Mouse (Mus musculus) E14TG2a.4 (cell line): ENCODE measurements around the gene Espnl.

Source experiments
- H3K27me3 ChIP-seq: 2 replicates; pipeline ENCODE4 v1.6.1; 2014; ENCODE audit warnings: low read length, control low read depth; ENCODE audit not compliant: insufficient read depth
- H3K36me3 ChIP-seq: 2 replicates; pipeline ENCODE4 v1.6.1; 2014; ENCODE audit warnings: low read length, control low read depth; ENCODE audit not compliant: insufficient read depth
- H3K4me1 ChIP-seq: replicated peaks from 2 replicates; pipeline ENCODE4 v1.6.1; 2014; ENCODE audit warnings: low read depth, low read length, control low read depth
- H3K4me3 ChIP-seq: replicated peaks from 2 replicates; pipeline ENCODE4 v1.5.1; 2014; ENCODE audit warnings: mild to moderate bottlenecking, low read length
- H3K9me3 ChIP-seq: 2 replicates; pipeline ENCODE4 v1.6.1; 2014; ENCODE audit warnings: low read length, control low read depth
- CTCF ChIP-seq: conservative IDR thresholded peaks from 2 replicates; pipeline ENCODE4 v1.5.1; 2014; ENCODE audit warnings: low read length
- NANOG ChIP-seq: IDR thresholded peaks from 2 replicates; pipeline ENCODE4 v1.6.1; 2014; ENCODE audit warnings: borderline replicate concordance, low read length, mixed read lengths
- POU5F1 ChIP-seq: IDR thresholded peaks from 2 replicates; pipeline ENCODE4 v1.6.1; 2014; ENCODE audit warnings: low read length, borderline replicate concordance

The Espnl gene

DNA sequence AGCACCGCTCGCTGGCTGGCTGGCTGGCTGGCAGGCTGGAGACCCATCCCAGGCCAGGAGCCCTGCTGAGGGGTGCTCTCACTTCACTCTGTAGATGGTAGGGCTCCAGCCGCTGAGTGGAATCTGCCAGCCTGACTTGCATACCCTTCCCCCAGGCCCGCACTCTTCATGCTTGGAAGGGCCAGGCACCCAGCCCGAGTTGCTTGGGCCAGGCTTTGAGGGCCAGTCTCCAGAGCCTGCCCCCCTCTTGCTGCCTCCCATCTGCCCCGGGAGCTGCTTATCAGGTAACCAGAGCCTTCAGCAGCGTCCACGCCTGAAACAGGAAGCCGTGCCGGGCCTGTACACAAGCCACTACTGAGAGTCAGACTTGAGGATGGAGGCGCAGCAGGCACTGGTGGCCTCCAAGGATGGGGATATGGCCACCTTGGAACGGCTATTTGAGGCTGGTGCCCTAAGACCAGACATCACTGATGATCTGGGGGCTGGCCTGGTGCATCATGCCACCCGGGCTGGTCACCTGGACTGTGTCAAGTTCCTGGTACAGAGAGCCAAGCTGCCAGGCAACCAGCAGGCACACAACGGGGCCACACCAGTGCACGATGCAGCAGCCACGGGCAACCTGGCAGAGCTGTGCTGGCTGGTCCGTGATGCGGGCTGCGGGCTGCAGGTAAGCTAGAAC is at the start of gene Espnl:
Espnl (plus strand) TSS at position 316 of the 679 bp plus-strand sequence.
- Histone ChIP-seq H3K4me3 (no peak within 1 kb of the TSS), H3K27me3 (0 out of 2 replicates have a peak, but pooled peaks cover 5% of the 10 kb centered on the region), H3K36me3 (peaks cover 7% of the 10 kb centered on the region; the same call in 1 of the 2 replicates), H3K9me3 (no peaks in the 10 kb centered on the region), H3K4me1 (peaks cover 18% of the 10 kb centered on the region)
- TF ChIP-seq CTCF = no peak
- TF ChIP-seq POU5F1 = no peak
- no peak for TF ChIP-seq NANOG

- peaks cover 39% of the 10 kb centered on the region for H3K36me3 ChIP-seq
Measured at GRCm38 (mm10) chr1:91272260-91272659, 49.6 kb upstream of the Espnl start.

GRCm38 (mm10) chr1:91276581-91276980 is 45.3 kb upstream of the Espnl start:
- H3K4me3 ChIP-seq = no peak overlapping the region
- peaks cover 79% of the 10 kb centered on the region for H3K36me3 ChIP-seq
- H3K9me3 ChIP-seq = no peaks in the 10 kb centered on the region
- TF ChIP-seq NANOG (no peak), POU5F1 (no peak), CTCF (no peak)
- no peaks in the 10 kb centered on the region for H3K27me3 ChIP-seq
- H3K4me1 ChIP-seq = no peaks in the 10 kb centered on the region; the same call in 1 of the 2 replicates

More at GRCm38 (mm10) chr1:91272260-91272659, 49.6 kb upstream of the Espnl start:
- Histone ChIP-seq H3K4me1 (no peaks in the 10 kb centered on the region; the same call in 1 of the 2 replicates), H3K4me3 (no peak overlapping the region), H3K27me3 (no peaks in the 10 kb centered on the region), H3K9me3 (no peaks in the 10 kb centered on the region)
- TF ChIP-seq CTCF (no peak), NANOG (no peak), POU5F1 (no peak)

DNA sequence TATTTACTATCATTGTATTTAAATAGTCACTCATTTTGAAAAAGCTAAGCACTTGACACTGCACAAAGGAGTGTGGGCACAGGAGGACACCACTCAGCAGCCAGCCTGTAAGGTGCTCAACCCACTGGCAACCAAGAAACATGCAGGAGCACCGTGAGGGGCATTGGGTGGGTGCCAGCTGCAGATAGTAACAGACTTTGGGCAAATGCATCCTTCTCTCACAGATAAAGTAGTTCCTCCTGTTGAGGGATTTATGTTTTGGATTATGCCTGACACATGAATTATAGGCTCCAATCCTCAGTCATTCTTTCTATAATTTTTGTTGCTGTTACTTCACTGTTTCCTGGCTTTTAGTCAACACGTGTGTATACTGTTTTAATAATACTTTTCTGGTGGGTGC is 44.4 kb upstream of the Espnl start:
- Histone ChIP-seq H3K4me1 (peaks cover 2% of the 10 kb centered on the region; the same call in 1 of the 2 replicates), H3K36me3 (peaks cover 83% of the 10 kb centered on the region), H3K27me3 (no peaks in the 10 kb centered on the region), H3K4me3 (no peak overlapping the region), H3K9me3 (no peaks in the 10 kb centered on the region)
- no peak for TF ChIP-seq NANOG
- no peak for TF ChIP-seq POU5F1
- no peak for TF ChIP-seq CTCF

DNA sequence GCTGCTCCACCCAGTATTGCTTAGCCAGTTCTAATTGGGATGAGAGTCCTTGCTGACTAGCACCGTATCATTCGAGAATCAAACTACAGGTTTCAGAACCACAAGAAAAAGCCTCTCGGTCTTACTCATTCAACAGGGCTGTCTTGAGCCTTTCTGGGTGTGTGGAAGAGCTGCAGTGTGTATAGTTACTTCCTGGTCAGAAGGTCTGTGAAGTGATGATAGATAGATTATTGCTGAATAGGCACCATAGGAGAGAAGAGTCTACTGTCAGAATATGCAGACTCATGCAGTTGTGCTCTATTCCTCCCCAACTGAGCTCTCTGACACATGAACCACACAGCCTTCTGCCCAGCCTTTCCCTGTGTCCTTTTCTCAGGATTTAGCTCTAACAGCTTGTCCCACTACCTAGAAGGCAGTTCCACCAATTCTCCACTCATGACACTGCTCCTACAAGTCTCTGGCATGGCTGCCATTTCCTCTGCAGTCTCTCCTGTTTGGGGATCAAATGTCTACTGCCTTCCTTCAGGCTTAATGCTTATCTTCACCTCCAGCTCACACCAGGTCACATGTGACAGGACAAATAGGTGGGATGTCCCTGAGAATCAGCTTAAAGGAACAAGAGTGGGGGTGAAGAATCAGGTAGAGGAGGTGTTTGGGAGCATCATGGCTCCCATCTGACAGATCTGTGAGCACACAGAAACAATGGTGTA is 43.3 kb upstream of the Espnl start:
- Histone ChIP-seq H3K27me3 (no peaks in the 10 kb centered on the region), H3K36me3 (peaks cover 84% of the 10 kb centered on the region), H3K4me1 (peaks cover 6% of the 10 kb centered on the region; the same call in 1 of the 2 replicates), H3K9me3 (no peaks in the 10 kb centered on the region), H3K4me3 (no peak overlapping the region)
- no peak for TF ChIP-seq CTCF
- TF ChIP-seq NANOG = no peak
- TF ChIP-seq POU5F1 = no peak

DNA sequence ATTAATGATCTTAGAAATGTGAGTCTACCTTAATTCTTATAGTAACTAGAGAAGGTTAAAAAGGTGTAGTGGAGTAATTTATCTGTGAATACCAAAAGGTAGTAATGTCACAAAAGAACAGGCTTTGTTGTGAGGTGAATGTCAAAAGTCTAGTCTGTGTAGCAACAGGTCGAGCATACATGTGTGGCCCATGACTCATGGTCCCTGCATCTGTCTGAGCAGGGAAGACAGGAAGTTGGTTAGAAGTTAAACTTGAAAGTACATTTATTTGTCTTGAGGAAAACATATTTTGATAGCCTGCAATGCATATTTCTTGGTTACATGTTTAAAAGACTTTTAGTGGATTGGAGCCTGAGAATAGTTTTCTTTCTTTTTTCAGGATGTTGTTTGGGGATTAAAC is 42.7 kb upstream of the Espnl start:
- no peaks in the 10 kb centered on the region for H3K9me3 ChIP-seq
- no peak overlapping the region for H3K4me3 ChIP-seq
- TF ChIP-seq NANOG (no peak), CTCF (no peak), POU5F1 (no peak)
- H3K36me3 ChIP-seq = peaks cover 88% of the 10 kb centered on the region
- H3K27me3 ChIP-seq = no peaks in the 10 kb centered on the region
- peaks cover 6% of the 10 kb centered on the region; the same call in 1 of the 2 replicates for H3K4me1 ChIP-seq

DNA sequence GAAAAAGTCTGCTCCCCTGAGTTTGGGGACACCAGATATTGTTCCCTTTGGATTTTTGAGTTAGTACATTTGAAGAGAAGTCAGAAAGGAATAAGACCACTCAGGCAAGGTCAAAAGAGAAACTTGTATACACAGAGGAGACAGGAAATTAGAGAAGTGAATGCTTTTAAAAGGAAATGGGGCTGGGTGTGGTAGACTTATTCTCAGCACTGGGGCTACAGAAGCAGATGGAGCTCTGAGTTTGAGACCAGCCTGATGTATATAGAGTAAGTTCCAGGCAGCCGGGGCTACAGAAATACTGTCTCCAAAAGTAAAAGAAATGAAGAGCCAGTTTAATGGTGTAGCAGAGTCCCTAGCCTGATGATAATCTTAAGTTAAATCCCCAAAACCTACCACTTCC is 39.3 kb upstream of the Espnl start:
- Histone ChIP-seq H3K9me3 (no peaks in the 10 kb centered on the region), H3K36me3 (peaks cover 90% of the 10 kb centered on the region), H3K4me3 (no peak overlapping the region), H3K27me3 (no peaks in the 10 kb centered on the region), H3K4me1 (peaks cover 6% of the 10 kb centered on the region; the same call in 1 of the 2 replicates)
- TF ChIP-seq NANOG (no peak), CTCF (no peak), POU5F1 (no peak)

GRCm38 (mm10) chr1:91289375-91289774 is 32.5 kb upstream of the Espnl start:
- no peaks in the 10 kb centered on the region for H3K4me1 ChIP-seq
- peaks cover 70% of the 10 kb centered on the region for H3K36me3 ChIP-seq
- no peak for TF ChIP-seq NANOG
- no peak for TF ChIP-seq CTCF
- no peak for TF ChIP-seq POU5F1
- no peak overlapping the region for H3K4me3 ChIP-seq
- H3K27me3 ChIP-seq = no peaks in the 10 kb centered on the region
- H3K9me3 ChIP-seq = no peaks in the 10 kb centered on the region
